Mouse (Mus musculus) megakaryocyte, adult 5-6 weeks (primary cell): ENCODE measurements around the gene Gtpbp8. TPM values are rescaled to one million over a fixed set of nuclear protein-coding genes. Genes with fewer than 3 reads are reported as not detected.

Experiments used
- ATAC-seq: 2 replicates; pipeline ENCODE4 v1.8.0; 2016; ENCODE audit warnings: mild to moderate bottlenecking, inconsistent platforms; ENCODE audit not compliant: poor library complexity, severe bottlenecking
- total RNA-seq, 2 experiments: library from RNA; stranded (forward) in 1 of 2; stranded (reverse) in 1 of 2; fragments of 153-499, 151-499 nt in 1 of 2; fragments of 221-1000, 200-1000 nt in 1 of 2; gene quantifications; 2 replicates each; pipeline versions ENCODE4 v1.2.3 to v1.2.4; 2015 to 2017

Gene Gtpbp8
- total RNA-seq, 2 experiments from 2014 or later = 11.1 to 17.2 TPM

- ATAC-seq = no peak
These were observed 18.6 kb downstream of the Gtpbp8 start for GRCm38 (mm10) chr16:44727525-44727924.

- peak; percentile 78 for ATAC-seq
These were observed 20.6 kb downstream of the Gtpbp8 start for GRCm38 (mm10) chr16:44725286-44726223.

- no peak for ATAC-seq
These were observed 21.3 kb downstream of the Gtpbp8 start for GRCm38 (mm10) chr16:44724847-44725246.

- peak; percentile 89 for ATAC-seq
These were observed 21.9 kb downstream of the Gtpbp8 start, which contains the start of gene Nepro for GRCm38 (mm10) chr16:44724083-44724787. Nepro (plus strand) TSS chr16:44724301.

GRCm38 (mm10) chr16:44722666-44723065, 23.5 kb downstream of the Gtpbp8 start:
- no peak for ATAC-seq

GRCm38 (mm10) chr16:44720518-44720917, 25.6 kb downstream of the Gtpbp8 start:
- no peak for ATAC-seq

- ATAC-seq = no peak
These were observed 26.8 kb downstream of the Gtpbp8 start for GRCm38 (mm10) chr16:44719349-44719748.

GRCm38 (mm10) chr16:44717838-44718237, 28.3 kb downstream of the Gtpbp8 start:
- ATAC-seq = no peak

- no peak for ATAC-seq
These were observed 29.0 kb downstream of the Gtpbp8 start for GRCm38 (mm10) chr16:44717141-44717634.

- peak; percentile 86 for ATAC-seq
These were observed 29.6 kb downstream of the Gtpbp8 start for GRCm38 (mm10) chr16:44716305-44717140.

GRCm38 (mm10) chr16:44703458-44703857, 42.7 kb downstream of the Gtpbp8 start:
- no peak for ATAC-seq

- ATAC-seq = no peak
These were observed 43.9 kb downstream of the Gtpbp8 start for GRCm38 (mm10) chr16:44702272-44702671.

- no peak for ATAC-seq
These were observed 45.0 kb downstream of the Gtpbp8 start for GRCm38 (mm10) chr16:44701155-44701554.

- ATAC-seq = no peak
These were observed 48.5 kb downstream of the Gtpbp8 start for GRCm38 (mm10) chr16:44697473-44698205.

- ATAC-seq = no peak
These were observed 50.1 kb downstream of the Gtpbp8 start for GRCm38 (mm10) chr16:44695859-44696620.

GRCm38 (mm10) chr16:44695214-44695858, 50.8 kb downstream of the Gtpbp8 start:
- ATAC-seq = no peak

GRCm38 (mm10) chr16:44693695-44694094, 52.5 kb downstream of the Gtpbp8 start:
- ATAC-seq = no peak

GRCm38 (mm10) chr16:44692541-44692940, 53.6 kb downstream of the Gtpbp8 start:
- ATAC-seq = no peak
